Mouse (Mus musculus): ENCODE results near the gene Plekha6.

- TF ChIP-seq CTCF (IDR thresholded peaks at IDR 0.05; ENCODE audit: extremely low read depth, insufficient read length, insufficient replicate concordance, low read depth, low read length) (no peak), POLR2A (IDR thresholded peaks at IDR 0.05; ENCODE audit: low read depth, low read length) (no peak)
Measured at GRCm38 (mm10) chr1:133225137-133225536, 61.1 kb downstream of the Plekha6 start.

Measured in small intestine, adult 2 months (tissue).